Mouse (Mus musculus): ENCODE data around the gene Crbn. TPM values are rescaled to one million over a fixed set of nuclear protein-coding genes. Genes with fewer than 3 reads are reported as not detected.

Crbn gene
- polyA plus RNA-seq, 1 experiment from 2014 or later: 19.6 TPM

DNA sequence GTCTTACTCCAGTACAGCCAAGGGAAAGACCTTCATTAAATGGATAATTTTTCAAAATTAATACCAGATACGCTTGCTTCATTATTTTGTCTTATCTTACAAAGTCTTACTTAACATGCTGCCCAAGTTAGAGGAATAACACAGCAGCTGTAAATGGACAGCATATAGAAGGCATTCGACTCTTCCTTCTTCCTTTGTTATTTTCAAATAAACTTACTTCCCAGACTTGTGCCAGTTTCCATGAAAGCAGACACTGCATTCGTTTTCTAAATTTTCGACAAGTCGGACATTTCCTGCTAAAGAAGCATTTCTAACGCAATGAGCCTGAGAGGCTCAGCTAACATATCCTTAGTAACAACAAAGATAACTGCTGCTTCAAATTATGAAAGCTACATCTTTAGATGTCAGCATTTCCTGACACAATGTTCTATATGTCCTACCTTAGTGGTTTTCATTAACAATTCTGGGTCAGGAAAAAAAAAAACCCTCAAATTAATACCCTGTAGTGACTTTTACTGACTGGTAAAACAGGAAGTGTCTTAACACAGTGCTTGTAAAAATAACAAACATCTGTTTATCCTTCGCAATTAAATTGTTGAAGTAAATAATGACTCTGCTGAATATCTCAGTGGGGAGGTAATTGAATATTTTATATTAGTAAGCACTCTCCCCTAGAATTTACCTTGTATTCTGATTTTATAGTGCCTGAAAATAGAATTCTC, 54.0 kb downstream of the Crbn start:
- H3K9ac ChIP-seq (replicated peaks): no peak overlapping the region
- H3K27me3 ChIP-seq (ENCODE audit: insufficient read depth, low read length): no peaks in the 10 kb centered on the region
- H3K4me2 ChIP-seq (ENCODE audit: low read depth, low read length): no peak overlapping the region
- no peaks in the 10 kb centered on the region for H3K36me3 ChIP-seq (replicated peaks; ENCODE audit: insufficient read depth, low read length)
- TF ChIP-seq EP300 (IDR thresholded peaks at IDR 0.05; ENCODE audit: low read depth): no peak
- TF ChIP-seq CTCF (IDR thresholded peaks at IDR 0.05; ENCODE audit: low read depth): no peak
- DNase-seq (no peak), ATAC-seq (no peak)
- 51% methylated on average over 7 of the region's 7 CpGs for WGBS (ENCODE audit: insufficient replicate concordance)
- H3K27ac ChIP-seq (ENCODE audit: low read depth): no peak overlapping the region
- H3K9me3 ChIP-seq (ENCODE audit: low read length): no peaks in the 10 kb centered on the region
- no peak overlapping the region for H3K4me3 ChIP-seq (ENCODE audit: low read depth, low read length)
- no peaks in the 10 kb centered on the region for H3K4me1 ChIP-seq (ENCODE audit: insufficient read depth)

GRCm38 (mm10) chr6:106743556-106744233, 56.2 kb downstream of the Crbn start:
- H3K4me1 ChIP-seq (ENCODE audit: insufficient read depth): no peaks in the 10 kb centered on the region
- no peaks in the 10 kb centered on the region for H3K27me3 ChIP-seq (ENCODE audit: insufficient read depth, low read length)
- ATAC-seq (no peak), DNase-seq (no peak)
- WGBS (ENCODE audit: insufficient replicate concordance): 63% methylated on average over 7 of the region's 7 CpGs
- no peak overlapping the region for H3K27ac ChIP-seq (ENCODE audit: low read depth)
- no peaks in the 10 kb centered on the region for H3K9me3 ChIP-seq (ENCODE audit: low read length)
- H3K4me3 ChIP-seq (ENCODE audit: low read depth, low read length): no peak overlapping the region
- H3K9ac ChIP-seq (replicated peaks): no peak overlapping the region
- TF ChIP-seq CTCF (IDR thresholded peaks at IDR 0.05; ENCODE audit: low read depth) (no peak), EP300 (IDR thresholded peaks at IDR 0.05; ENCODE audit: low read depth) (no peak)
- no peak overlapping the region for H3K4me2 ChIP-seq (ENCODE audit: low read depth, low read length)
- no peaks in the 10 kb centered on the region for H3K36me3 ChIP-seq (replicated peaks; ENCODE audit: insufficient read depth, low read length)

GRCm38 (mm10) chr6:106740244-106740825, 59.5 kb downstream of the Crbn start:
- Histone ChIP-seq H3K4me3 (ENCODE audit: low read depth, low read length) (no peak overlapping the region), H3K27me3 (ENCODE audit: insufficient read depth, low read length) (no peaks in the 10 kb centered on the region), H3K36me3 (replicated peaks; ENCODE audit: insufficient read depth, low read length) (no peaks in the 10 kb centered on the region), H3K27ac (ENCODE audit: low read depth) (no peak overlapping the region), H3K9me3 (ENCODE audit: low read length) (no peaks in the 10 kb centered on the region), H3K4me1 (ENCODE audit: insufficient read depth) (no peaks in the 10 kb centered on the region), H3K4me2 (ENCODE audit: low read depth, low read length) (no peak overlapping the region), H3K9ac (replicated peaks) (no peak overlapping the region)
- 71% methylated on average over 1 of the region's 1 CpGs for WGBS (ENCODE audit: insufficient replicate concordance)
- DNase-seq (no peak), ATAC-seq (no peak)
- TF ChIP-seq CTCF (IDR thresholded peaks at IDR 0.05; ENCODE audit: low read depth): no peak
- TF ChIP-seq EP300 (IDR thresholded peaks at IDR 0.05; ENCODE audit: low read depth): no peak

DNA sequence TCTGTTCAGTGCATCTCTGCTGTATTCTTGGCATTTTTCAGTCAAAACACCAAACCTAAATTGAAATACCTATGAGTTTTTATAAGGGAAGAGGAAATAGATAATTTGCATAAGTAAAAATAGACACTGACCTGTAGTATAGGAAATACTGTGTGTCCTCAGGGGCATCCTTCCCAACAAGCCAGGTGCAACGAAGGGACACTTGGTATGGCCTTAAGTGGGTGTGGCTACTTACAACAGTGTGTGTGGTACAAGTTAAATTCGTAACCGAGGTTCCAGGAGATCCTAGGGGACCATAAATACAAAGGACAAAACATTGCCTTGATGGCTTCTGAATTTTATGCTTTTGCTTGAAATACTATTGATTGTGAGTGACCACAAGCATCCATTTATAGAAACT, 61.6 kb downstream of the Crbn start:
- 68% methylated on average over 3 of the region's 3 CpGs for WGBS (ENCODE audit: insufficient replicate concordance)
- H3K36me3 ChIP-seq (replicated peaks; ENCODE audit: insufficient read depth, low read length): no peaks in the 10 kb centered on the region
- no peak for ATAC-seq
- DNase-seq: no peak
- H3K27ac ChIP-seq (ENCODE audit: low read depth): no peak overlapping the region
- no peaks in the 10 kb centered on the region for H3K4me1 ChIP-seq (ENCODE audit: insufficient read depth)
- no peaks in the 10 kb centered on the region for H3K27me3 ChIP-seq (ENCODE audit: insufficient read depth, low read length)
- H3K4me2 ChIP-seq (ENCODE audit: low read depth, low read length): no peak overlapping the region
- TF ChIP-seq CTCF (IDR thresholded peaks at IDR 0.05; ENCODE audit: low read depth) (no peak), EP300 (IDR thresholded peaks at IDR 0.05; ENCODE audit: low read depth) (no peak)
- no peak overlapping the region for H3K4me3 ChIP-seq (ENCODE audit: low read depth, low read length)
- no peaks in the 10 kb centered on the region for H3K9me3 ChIP-seq (ENCODE audit: low read length)
- no peak overlapping the region for H3K9ac ChIP-seq (replicated peaks)

DNA sequence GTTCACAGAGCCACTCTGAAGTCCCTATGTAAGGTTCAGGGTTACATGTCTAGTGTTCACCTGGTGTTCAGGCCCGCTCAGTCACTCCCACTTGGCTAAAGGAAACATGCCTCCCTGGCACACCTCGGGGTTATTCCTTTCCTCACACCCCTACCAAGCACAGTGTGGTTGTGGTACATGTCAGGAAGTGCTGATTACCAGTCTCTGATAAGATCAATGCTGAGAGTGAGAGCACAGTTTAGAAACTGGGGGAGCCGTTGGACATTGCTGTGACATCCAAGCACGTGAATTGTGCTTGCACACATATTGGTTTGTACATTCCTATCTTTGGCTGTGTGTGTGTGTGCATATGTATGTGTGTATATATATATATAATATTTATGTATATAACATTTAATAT, 67.3 kb downstream of the Crbn start:
- no peaks in the 10 kb centered on the region for H3K9me3 ChIP-seq (ENCODE audit: low read length)
- H3K27me3 ChIP-seq (ENCODE audit: insufficient read depth, low read length): no peaks in the 10 kb centered on the region
- TF ChIP-seq CTCF (IDR thresholded peaks at IDR 0.05; ENCODE audit: low read depth) (no peak), EP300 (IDR thresholded peaks at IDR 0.05; ENCODE audit: low read depth) (no peak)
- H3K36me3 ChIP-seq (replicated peaks; ENCODE audit: insufficient read depth, low read length): no peaks in the 10 kb centered on the region
- H3K9ac ChIP-seq (replicated peaks): no peak overlapping the region
- no peak overlapping the region for H3K4me2 ChIP-seq (ENCODE audit: low read depth, low read length)
- no peak overlapping the region for H3K4me3 ChIP-seq (ENCODE audit: low read depth, low read length)
- DNase-seq: no peak
- 39% methylated on average over 4 of the region's 4 CpGs for WGBS (ENCODE audit: insufficient replicate concordance)
- ATAC-seq: no peak
- H3K4me1 ChIP-seq (ENCODE audit: insufficient read depth): no peaks in the 10 kb centered on the region
- H3K27ac ChIP-seq (ENCODE audit: low read depth): no peak overlapping the region

Other genes with a start within 250 kb of the Crbn start
- 0.09 and 0.12 TPM in 2 replicates for gene Il5ra, start 51.0 kb downstream of the Crbn start, polyA plus RNA-seq (2015; fragmentation: Nextera tagmentation; extraction: Ambion mirVana)
- gene Trnt1, start 31.0 kb downstream of the Crbn start, polyA plus RNA-seq (2015; fragmentation: Nextera tagmentation; extraction: Ambion mirVana): 21.5 and 25.8 TPM in 2 replicates